Mouse (Mus musculus) adrenal gland, postnatal 36 days (tissue): Measurements from ENCODE around the gene Cop1. TPM values are rescaled to one million over a fixed set of nuclear protein-coding genes. Genes with fewer than 3 reads are reported as not detected.
A peak's percentile ranks its signal among the peaks of the same experiment; 100 is the strongest.

Source experiments
- DNase-seq, 2 experiments: peaks; one replicate each; pipeline ENCODE4 v3.0.0; 2021; ENCODE audit warnings: mixed read lengths in 1 of 2
- long read RNA-seq, 2 experiments: library from polyadenylated mRNA; stranded (forward); transcript quantifications; one replicate each; pipeline ENCODE4 v2.0.0; 2021; ENCODE audit warnings: borderline sequencing depth in 2 of 2
- total RNA-seq, 2 experiments: library from RNA; stranded (reverse); gene quantifications; 2 replicates each; pipeline ENCODE4 v1.2.3; 2021

The Cop1 gene
- total RNA-seq = 100 to 1,000 TPM; 157 to 203 TPM
- long read RNA-seq, experiment 1, full-length matches to known transcripts = 83 of 156 reads
- long read RNA-seq, experiment 1, partial matches to known transcripts = 9 of 156 reads
- long read RNA-seq, experiment 1, other reads (novel, unspliced or antisense) = 64 of 156 reads
- long read RNA-seq, experiment 2, full-length matches to known transcripts = 14 of 30 reads
- long read RNA-seq, experiment 2, partial matches to known transcripts = 1 of 30 reads
- long read RNA-seq, experiment 2, other reads (novel, unspliced or antisense) = 15 of 30 reads

GRCm38 (mm10) chr1:159231781-159232571, at the start of gene Cop1:
Cop1 (plus strand) TSS chr1:159232320.
- peak; percentile 94 to 96 for DNase-seq

- DNase-seq = peak in 1 of 2 experiments; percentile 21
These were observed 45.4 kb upstream of the Cop1 start for GRCm38 (mm10) chr1:159186741-159187140.

- DNase-seq = no peak
These were observed 33.5 kb upstream of the Cop1 start for GRCm38 (mm10) chr1:159198603-159199002.

GRCm38 (mm10) chr1:159199606-159200005, 32.5 kb upstream of the Cop1 start:
- no peak for DNase-seq

- no peak for DNase-seq
These were observed 30.9 kb upstream of the Cop1 start for GRCm38 (mm10) chr1:159201220-159201619.

GRCm38 (mm10) chr1:159211711-159212110, 20.4 kb upstream of the Cop1 start:
- no peak for DNase-seq

- no peak for DNase-seq
These were observed 14.7 kb upstream of the Cop1 start for GRCm38 (mm10) chr1:159217437-159217836.

GRCm38 (mm10) chr1:159222046-159222445, 10.1 kb upstream of the Cop1 start:
- no peak for DNase-seq

GRCm38 (mm10) chr1:159225064-159225824, 6.9 kb upstream of the Cop1 start:
- DNase-seq = no peak

GRCm38 (mm10) chr1:159232572-159233261, 597 bp downstream of the Cop1 start:
- peak in 1 of 2 experiments; percentile 31 for DNase-seq

- peak in 1 of 2 experiments; percentile 20 for DNase-seq
These were observed 1.3 kb downstream of the Cop1 start for GRCm38 (mm10) chr1:159233426-159233825.

GRCm38 (mm10) chr1:159234496-159234895, 2.4 kb downstream of the Cop1 start:
- peak; percentile 22 to 50 for DNase-seq

- no peak for DNase-seq
These were observed 3.6 kb downstream of the Cop1 start for GRCm38 (mm10) chr1:159235674-159236073.

GRCm38 (mm10) chr1:159238147-159238546, 6.0 kb downstream of the Cop1 start:
- DNase-seq = no peak

- DNase-seq = no peak
These were observed 18.2 kb downstream of the Cop1 start for GRCm38 (mm10) chr1:159250320-159250719.

GRCm38 (mm10) chr1:159253078-159253477, 21.0 kb downstream of the Cop1 start:
- no peak for DNase-seq

GRCm38 (mm10) chr1:159254906-159255685, 23.0 kb downstream of the Cop1 start:
- no peak for DNase-seq

GRCm38 (mm10) chr1:159256543-159256942, 24.4 kb downstream of the Cop1 start:
- DNase-seq = no peak

GRCm38 (mm10) chr1:159263820-159264219, 31.7 kb downstream of the Cop1 start:
- DNase-seq = no peak

- DNase-seq = peak; percentile 25 to 51
These were observed 48.0 kb downstream of the Cop1 start for GRCm38 (mm10) chr1:159280072-159280471.

GRCm38 (mm10) chr1:159281861-159282260, 49.7 kb downstream of the Cop1 start:
- peak; percentile 71 to 72 for DNase-seq
